Mouse (Mus musculus): Measurements from ENCODE around the gene Phf5a. TPM values are rescaled to one million over a fixed set of nuclear protein-coding genes. Genes with fewer than 3 reads are reported as not detected.

Phf5a gene
- polyA plus RNA-seq, 1 experiment from 2014 or later, result 133 TPM

DNA sequence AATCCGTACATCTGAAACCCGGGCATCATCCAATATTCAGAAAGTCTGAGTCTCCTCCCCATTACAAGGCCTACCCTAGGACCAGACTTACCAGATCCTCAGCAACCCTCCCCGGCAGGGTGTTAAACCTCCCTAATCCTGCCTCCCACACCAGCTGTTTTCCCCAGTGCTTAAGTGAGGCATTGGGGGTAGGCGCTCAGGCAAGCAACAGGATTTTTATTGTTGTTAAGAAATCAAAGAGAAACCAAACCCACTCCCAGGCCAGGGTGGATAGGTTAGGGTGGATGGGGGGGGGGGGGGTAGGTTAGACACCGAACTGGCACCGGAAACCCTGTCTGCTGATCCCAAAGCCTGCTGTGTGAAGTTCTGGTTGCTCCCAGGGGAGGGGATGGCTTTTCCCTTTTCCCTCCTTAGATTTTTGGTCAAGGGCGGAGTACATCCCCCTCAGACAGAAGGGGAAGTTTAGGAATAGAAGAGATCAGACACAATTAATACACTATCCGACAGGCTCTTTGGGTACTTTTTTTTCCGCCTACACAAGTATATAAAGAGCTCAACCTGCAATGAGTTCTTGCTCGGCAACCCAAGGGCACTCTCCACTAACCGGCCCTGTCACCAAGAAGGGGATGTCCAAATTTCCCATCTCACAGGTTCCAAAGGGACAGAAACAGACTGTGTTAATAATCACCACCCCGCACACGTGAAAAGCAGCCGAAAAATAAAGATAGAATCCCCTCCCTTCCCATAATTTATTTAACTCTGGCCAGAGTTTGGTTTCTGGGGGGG lies 14.6 kb downstream of the Phf5a start:
- Histone ChIP-seq H3K27me3 (no peaks in the 10 kb centered on the region), H3K4me2 (replicated peaks) (peak overlapping the region; percentile 81), H3K4me3 (replicated peaks) (peak overlapping the region; percentile 95), H3K4me1 (peaks cover 16% of the 10 kb centered on the region), H3K9ac (peak overlapping the region; percentile 92), H3K27ac (replicated peaks) (peak overlapping the region; percentile 99), H3K36me3 (peaks cover 14% of the 10 kb centered on the region; the same call in 1 of the 2 replicates), H3K9me3 (replicated peaks) (no peaks in the 10 kb centered on the region)
- no peak for ATAC-seq (ENCODE audit: insufficient number of reproducible peaks, low FRiP score, low TSS enrichment, low read depth)
- under 1% methylated on average over 14 of the region's 14 CpGs for WGBS

DNA sequence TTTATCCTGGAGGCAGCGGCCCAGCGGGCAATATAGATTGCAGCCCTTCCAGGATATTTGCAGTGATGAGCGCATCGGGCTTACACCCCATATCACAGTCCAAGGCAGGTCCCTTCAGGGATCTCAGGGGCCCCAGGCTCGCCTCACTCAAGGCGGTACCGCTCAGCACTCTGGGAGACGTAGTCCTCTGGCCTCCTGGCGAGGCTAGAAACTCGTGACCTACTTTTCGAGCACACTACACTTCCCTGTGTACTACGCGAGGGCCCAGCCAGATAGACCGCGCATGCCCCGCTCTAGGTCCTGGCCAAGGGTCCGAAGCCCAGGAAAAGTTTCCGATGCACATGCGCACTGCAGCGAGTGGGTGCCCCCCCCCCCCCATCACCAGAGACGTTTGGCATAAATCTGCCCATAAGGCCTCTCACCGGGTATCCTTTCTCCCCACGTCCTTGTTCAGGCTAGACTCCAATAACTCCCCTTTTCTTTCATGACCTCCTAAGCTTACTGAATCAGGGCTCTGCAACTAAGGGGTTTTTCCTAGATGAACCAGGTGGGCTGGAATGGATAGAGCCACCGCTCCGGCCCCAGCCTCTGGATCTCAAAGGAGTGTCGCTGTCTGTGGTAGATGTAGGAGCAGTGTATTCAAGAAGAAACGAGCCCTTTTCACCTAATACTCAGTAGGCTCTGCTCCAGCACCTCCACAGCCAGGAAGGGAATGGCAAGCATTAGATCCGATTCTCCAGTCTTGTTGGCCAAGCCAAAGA lies 15.5 kb downstream of the Phf5a start:
- Histone ChIP-seq H3K4me1 (peaks cover 16% of the 10 kb centered on the region), H3K9me3 (replicated peaks) (no peaks in the 10 kb centered on the region), H3K27ac (replicated peaks) (peak overlapping the region; percentile 99), H3K4me2 (replicated peaks) (peak overlapping the region; percentile 81), H3K4me3 (replicated peaks) (peak overlapping the region; percentile 95), H3K9ac (peak overlapping the region; percentile 92), H3K36me3 (peaks cover 23% of the 10 kb centered on the region), H3K27me3 (no peaks in the 10 kb centered on the region)
- ATAC-seq (ENCODE audit: insufficient number of reproducible peaks, low FRiP score, low TSS enrichment, low read depth), result peak; percentile 84
- WGBS, result under 1% methylated on average over 26 of the region's 28 CpGs

DNA sequence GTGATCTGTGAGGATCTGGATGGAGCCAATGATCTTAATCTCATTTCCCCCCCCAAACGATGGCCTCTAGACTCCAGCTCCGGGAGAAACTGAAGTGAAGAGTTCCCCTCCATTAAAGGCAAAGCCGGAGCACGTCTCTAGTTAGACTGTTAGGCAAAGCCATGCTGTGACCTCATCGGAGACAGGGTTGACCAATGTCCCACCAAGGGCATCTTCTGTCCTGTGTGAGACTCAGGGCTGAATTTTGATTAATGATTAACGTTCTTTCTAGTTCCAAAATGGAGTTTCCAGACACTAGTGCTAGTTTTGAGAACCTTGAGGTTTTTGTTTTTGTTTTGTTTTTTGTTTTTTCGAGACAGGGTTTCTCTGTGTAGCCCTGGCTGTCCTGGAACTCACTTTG lies 18.6 kb downstream of the Phf5a start:
- WGBS, result 88% methylated on average over 7 of the region's 7 CpGs

DNA sequence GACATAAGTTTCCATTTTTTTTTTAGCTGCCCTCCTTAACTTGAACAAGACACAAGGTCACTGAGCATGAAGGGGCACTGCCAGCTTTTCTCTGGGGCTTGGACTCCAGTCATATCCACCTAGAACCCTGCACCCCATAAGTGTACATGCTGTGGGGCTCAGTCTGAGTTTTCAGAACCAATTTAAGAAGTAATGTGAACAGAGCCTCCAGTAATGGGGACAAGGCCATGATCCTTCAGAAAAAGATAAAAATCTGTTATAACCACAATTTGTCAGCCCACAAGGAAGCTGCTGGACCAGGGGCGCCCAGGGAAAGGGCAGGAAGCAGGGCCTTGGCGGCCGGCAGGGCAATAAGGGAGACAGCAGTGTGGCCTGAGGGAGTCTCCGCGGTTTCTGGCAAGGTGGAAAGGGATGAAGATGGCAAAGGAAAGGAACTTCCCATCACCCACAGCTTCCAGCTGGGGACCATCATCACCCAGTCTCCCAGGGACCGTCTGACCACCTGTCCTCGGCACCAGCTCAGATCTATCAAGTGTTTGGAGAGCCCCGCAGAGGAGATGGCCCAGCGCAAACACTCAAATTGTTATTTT lies 19.2 kb downstream of the Phf5a start:
- no peak for ATAC-seq (ENCODE audit: insufficient number of reproducible peaks, low FRiP score, low TSS enrichment, low read depth)
- Histone ChIP-seq H3K4me1 (peaks cover 29% of the 10 kb centered on the region), H3K4me2 (replicated peaks) (no peak overlapping the region), H3K4me3 (replicated peaks) (no peak overlapping the region), H3K9ac (no peak overlapping the region), H3K27me3 (no peaks in the 10 kb centered on the region), H3K9me3 (replicated peaks) (no peaks in the 10 kb centered on the region), H3K36me3 (peaks cover 54% of the 10 kb centered on the region), H3K27ac (replicated peaks) (no peak overlapping the region)
- WGBS, result 82% methylated on average over 9 of the region's 9 CpGs

More for the DNA sequence above, 18.6 kb downstream of the Phf5a start:
- Histone ChIP-seq H3K4me2 (replicated peaks) (no peak overlapping the region), H3K27ac (replicated peaks) (no peak overlapping the region), H3K9ac (no peak overlapping the region), H3K27me3 (no peaks in the 10 kb centered on the region), H3K9me3 (replicated peaks) (no peaks in the 10 kb centered on the region), H3K4me1 (peaks cover 29% of the 10 kb centered on the region), H3K36me3 (peaks cover 48% of the 10 kb centered on the region), H3K4me3 (replicated peaks) (no peak overlapping the region)
- ATAC-seq (ENCODE audit: insufficient number of reproducible peaks, low FRiP score, low TSS enrichment, low read depth), result no peak

DNA sequence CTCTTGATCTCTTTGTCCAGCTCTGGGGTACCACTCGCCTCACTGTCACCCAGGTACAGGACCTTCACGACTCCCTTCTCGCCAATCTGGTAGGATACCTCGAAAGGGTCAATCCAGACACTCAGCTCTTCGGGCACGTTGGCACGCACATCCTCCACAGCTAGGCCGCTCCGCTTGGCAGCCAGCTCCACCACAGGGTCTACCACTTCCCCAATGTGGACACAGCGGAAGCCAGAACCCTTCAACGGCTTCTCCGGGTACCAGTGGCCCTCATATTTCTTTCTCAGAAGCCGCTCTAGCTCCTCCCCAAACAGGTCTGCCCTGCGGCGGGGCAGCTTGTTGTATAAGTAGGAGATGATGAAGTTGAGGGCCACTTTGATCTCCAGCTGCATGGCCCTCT lies 20.3 kb downstream of the Phf5a start:
- H3K9me3 ChIP-seq (replicated peaks), result no peaks in the 10 kb centered on the region
- WGBS, result 92% methylated on average over 15 of the region's 15 CpGs
- no peak for ATAC-seq (ENCODE audit: insufficient number of reproducible peaks, low FRiP score, low TSS enrichment, low read depth)
- H3K4me1 ChIP-seq, result peaks cover 29% of the 10 kb centered on the region
- H3K27ac ChIP-seq (replicated peaks), result no peak overlapping the region
- H3K9ac ChIP-seq, result no peak overlapping the region
- H3K36me3 ChIP-seq, result peaks cover 65% of the 10 kb centered on the region
- no peak overlapping the region for H3K4me3 ChIP-seq (replicated peaks)
- no peak overlapping the region for H3K4me2 ChIP-seq (replicated peaks)
- no peaks in the 10 kb centered on the region for H3K27me3 ChIP-seq

DNA sequence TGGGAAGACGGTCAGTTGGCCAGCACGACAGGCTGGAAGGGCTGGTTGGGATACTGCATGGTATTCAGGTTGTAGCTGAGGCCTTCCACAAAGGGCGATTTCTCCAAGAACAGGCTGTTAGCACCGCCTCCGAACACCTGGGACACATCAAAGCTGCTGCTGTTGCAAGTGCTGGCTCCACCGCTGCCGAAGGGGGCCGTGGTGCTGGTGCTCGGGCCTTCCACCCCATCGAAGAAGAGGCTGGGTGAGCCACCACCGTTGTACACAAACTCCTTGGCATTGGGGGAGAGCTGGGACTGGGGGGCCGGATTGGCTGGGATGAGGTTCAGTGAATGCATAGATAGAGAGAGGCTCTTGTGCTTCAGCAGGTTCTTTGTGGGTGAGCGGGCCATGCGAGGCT lies 21.0 kb downstream of the Phf5a start:
- Histone ChIP-seq H3K4me2 (replicated peaks) (no peak overlapping the region), H3K27ac (replicated peaks) (no peak overlapping the region), H3K27me3 (no peaks in the 10 kb centered on the region), H3K4me3 (replicated peaks) (no peak overlapping the region), H3K9ac (no peak overlapping the region), H3K4me1 (peaks cover 26% of the 10 kb centered on the region), H3K36me3 (peaks cover 65% of the 10 kb centered on the region), H3K9me3 (replicated peaks) (no peaks in the 10 kb centered on the region)
- ATAC-seq (ENCODE audit: insufficient number of reproducible peaks, low FRiP score, low TSS enrichment, low read depth), result no peak
- WGBS, result 79% methylated on average over 14 of the region's 14 CpGs

DNA sequence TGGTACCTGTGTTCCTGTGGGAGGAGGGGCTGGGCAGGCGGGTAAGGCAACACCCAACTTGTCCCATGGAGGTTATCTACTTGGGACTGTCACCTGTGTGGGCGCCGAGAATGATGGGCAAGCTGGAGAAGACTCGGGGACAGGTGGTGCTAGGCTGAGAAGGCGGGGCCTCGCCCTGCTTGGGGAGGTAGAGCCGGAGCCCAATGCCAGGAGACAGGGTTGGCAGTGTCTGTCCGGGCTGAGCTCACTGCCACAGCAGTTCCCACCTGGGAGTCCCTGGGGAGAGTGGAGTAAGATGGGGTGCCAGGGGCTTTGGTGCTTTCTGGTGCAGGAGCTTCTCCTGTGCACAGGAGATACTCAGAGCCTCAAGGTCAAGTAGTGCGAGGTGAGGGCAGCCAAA lies 22.6 kb downstream of the Phf5a start:
- Histone ChIP-seq H3K27me3 (no peaks in the 10 kb centered on the region), H3K36me3 (peaks cover 64% of the 10 kb centered on the region), H3K4me1 (peaks cover 24% of the 10 kb centered on the region), H3K9me3 (replicated peaks) (no peaks in the 10 kb centered on the region), H3K4me2 (replicated peaks) (no peak overlapping the region), H3K9ac (no peak overlapping the region), H3K4me3 (replicated peaks) (no peak overlapping the region), H3K27ac (replicated peaks) (no peak overlapping the region)
- WGBS, result 77% methylated on average over 9 of the region's 9 CpGs
- peak; percentile 11; the same call in 1 of the 2 replicates for ATAC-seq (ENCODE audit: insufficient number of reproducible peaks, low FRiP score, low TSS enrichment, low read depth)

DNA sequence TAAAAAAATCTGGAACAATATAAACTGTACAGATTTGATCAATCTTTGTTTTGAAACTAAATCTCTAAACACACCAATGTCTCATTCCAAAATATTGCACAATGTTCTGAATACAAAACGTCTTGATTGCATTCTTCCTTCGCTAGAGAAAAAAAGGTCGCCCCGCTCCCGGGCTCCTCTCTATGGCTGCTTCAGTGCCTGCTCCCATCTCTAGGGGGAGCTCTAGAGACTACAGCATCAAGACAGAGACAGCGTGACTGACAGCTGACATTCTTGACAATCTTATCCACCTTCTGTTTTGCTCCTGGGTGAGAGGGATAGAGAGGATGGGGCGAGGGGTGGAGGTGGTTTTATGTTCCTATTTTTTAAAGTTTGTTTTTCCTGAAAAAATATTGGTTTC lies 23.4 kb downstream of the Phf5a start:
- peaks cover 61% of the 10 kb centered on the region for H3K36me3 ChIP-seq
- no peaks in the 10 kb centered on the region for H3K9me3 ChIP-seq (replicated peaks)
- peaks cover 24% of the 10 kb centered on the region for H3K4me1 ChIP-seq
- no peak for ATAC-seq (ENCODE audit: insufficient number of reproducible peaks, low FRiP score, low TSS enrichment, low read depth)
- no peak overlapping the region for H3K4me2 ChIP-seq (replicated peaks)
- H3K27me3 ChIP-seq, result no peaks in the 10 kb centered on the region
- no peak overlapping the region for H3K4me3 ChIP-seq (replicated peaks)
- no peak overlapping the region for H3K27ac ChIP-seq (replicated peaks)
- H3K9ac ChIP-seq, result no peak overlapping the region
- 38% methylated on average over 7 of the region's 7 CpGs for whole genome bisulfite sequencing

DNA sequence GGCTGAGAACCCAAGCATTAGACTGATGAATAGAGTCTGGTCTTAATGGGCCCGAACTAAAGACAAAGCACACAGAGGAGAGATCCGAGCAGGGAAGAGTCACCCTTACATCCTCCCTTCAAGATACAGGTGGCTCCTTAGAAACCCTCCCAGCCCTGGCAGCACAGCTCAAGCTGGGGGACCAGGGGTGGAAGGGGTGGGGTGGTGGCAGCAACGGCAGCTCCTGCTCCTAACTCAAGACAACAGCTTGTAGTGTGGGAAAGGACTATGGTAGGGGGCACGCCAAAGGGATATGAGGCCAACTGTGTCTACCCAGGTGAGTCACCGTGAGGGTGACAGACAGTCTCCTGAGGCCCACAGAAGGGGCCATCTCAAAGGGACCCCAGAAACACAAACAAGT lies 23.9 kb downstream of the Phf5a start:
- H3K27ac ChIP-seq (replicated peaks), result no peak overlapping the region
- no peaks in the 10 kb centered on the region for H3K9me3 ChIP-seq (replicated peaks)
- 85% methylated on average over 5 of the region's 5 CpGs for WGBS
- ATAC-seq (ENCODE audit: insufficient number of reproducible peaks, low FRiP score, low TSS enrichment, low read depth), result no peak
- no peaks in the 10 kb centered on the region for H3K27me3 ChIP-seq
- H3K4me2 ChIP-seq (replicated peaks), result no peak overlapping the region
- H3K9ac ChIP-seq, result no peak overlapping the region
- H3K36me3 ChIP-seq, result peaks cover 58% of the 10 kb centered on the region
- no peak overlapping the region for H3K4me3 ChIP-seq (replicated peaks)
- H3K4me1 ChIP-seq, result peaks cover 24% of the 10 kb centered on the region

DNA sequence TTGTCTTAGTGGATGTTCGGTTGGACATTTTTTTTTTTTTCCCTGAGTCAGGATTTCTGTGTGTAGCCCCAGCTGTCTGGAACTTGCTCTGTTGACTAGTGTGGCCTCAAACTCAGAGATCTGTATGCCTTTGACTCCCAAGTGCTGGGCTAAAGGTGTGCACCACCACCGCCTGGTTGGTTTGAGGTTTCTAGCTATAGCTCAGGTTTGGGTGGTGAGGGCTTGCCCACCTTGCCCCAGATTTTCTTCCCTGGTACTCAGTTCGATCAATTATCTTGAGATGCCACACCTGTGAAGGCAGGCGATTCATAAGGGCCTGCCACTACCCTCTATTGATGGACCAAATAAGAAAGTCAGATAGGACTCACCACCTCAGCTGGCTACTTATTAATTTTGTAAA lies 24.6 kb downstream of the Phf5a start:
- Histone ChIP-seq H3K4me1 (peaks cover 24% of the 10 kb centered on the region), H3K4me3 (replicated peaks) (no peak overlapping the region), H3K9me3 (replicated peaks) (no peaks in the 10 kb centered on the region), H3K9ac (no peak overlapping the region), H3K4me2 (replicated peaks) (no peak overlapping the region), H3K27ac (replicated peaks) (no peak overlapping the region; the same call in 1 of the 2 replicates), H3K36me3 (peaks cover 51% of the 10 kb centered on the region), H3K27me3 (no peaks in the 10 kb centered on the region)
- ATAC-seq (ENCODE audit: insufficient number of reproducible peaks, low FRiP score, low TSS enrichment, low read depth), result no peak
- 87% methylated on average over 4 of the region's 4 CpGs for WGBS

DNA sequence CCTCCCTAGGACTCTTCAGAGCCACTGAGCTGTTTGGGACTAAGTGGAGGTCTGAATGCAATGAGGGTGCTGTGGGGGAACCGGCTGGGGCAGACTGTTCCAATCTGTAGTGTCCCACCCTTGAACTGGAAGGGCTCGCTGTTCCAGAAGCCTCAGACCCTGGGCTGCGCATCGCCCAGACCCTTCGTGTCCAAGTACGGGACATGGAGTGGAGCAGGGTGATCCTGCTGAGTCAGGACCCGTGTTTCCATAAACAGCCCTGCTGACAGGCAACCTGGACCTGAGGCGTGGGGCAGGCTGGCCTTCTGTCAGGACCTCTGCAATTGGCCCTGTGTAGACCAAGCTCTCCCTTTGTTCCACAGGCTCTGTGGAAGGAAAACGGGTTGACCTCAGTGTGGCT lies 25.0 kb downstream of the Phf5a start:
- Histone ChIP-seq H3K36me3 (peaks cover 47% of the 10 kb centered on the region), H3K4me2 (replicated peaks) (no peak overlapping the region), H3K27ac (replicated peaks) (no peak overlapping the region; the same call in 1 of the 2 replicates), H3K4me3 (replicated peaks) (no peak overlapping the region), H3K4me1 (peaks cover 24% of the 10 kb centered on the region), H3K9me3 (replicated peaks) (no peaks in the 10 kb centered on the region), H3K9ac (no peak overlapping the region), H3K27me3 (no peaks in the 10 kb centered on the region)
- 90% methylated on average over 9 of the region's 9 CpGs for WGBS
- ATAC-seq (ENCODE audit: insufficient number of reproducible peaks, low FRiP score, low TSS enrichment, low read depth), result no peak
